Mouse (Mus musculus): Measurements from ENCODE around the gene Man2a2.
A peak's percentile ranks its signal among the peaks of the same experiment; 100 is the strongest.

Man2a2 gene

DNA sequence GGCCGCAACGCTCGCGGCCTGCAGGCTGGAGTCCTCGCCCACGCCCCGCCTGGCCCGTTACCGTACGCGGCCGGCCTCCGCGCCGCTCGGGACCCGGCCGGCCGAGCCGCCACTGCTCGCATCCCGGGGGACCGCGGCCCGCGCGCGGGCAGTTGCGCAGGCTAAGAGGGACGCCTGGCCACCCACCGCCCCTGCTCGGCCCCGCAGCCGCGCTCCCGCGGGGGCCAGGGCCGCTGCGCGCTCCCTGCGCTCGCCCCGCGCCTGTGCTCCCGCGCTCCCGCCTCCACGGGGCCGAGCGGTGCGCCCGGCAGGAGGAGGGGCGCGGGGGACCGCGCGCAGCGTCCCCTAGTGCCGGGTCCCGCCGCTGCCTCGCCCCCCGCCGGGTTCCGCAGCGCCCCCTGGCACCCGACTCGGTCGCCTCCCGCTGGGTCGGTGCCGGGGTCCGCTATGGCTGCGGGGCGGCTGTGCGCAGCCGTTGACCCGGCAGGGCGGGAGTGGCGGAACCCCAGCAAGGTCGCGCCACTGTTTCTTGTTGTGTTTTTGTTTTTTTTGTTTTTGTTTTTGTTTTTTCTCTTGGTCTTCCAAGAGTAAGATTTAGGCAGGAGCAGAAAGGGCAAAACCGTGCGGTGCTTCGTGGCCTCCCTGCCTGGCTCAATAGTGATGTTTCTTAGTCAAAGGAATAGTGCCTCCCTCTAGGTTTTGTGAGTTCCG lies at the start of gene Man2a2:
TSS of gene Man2a2 (minus strand) at position 335 of the 711 bp plus-strand sequence.
- DNase-seq: peak; percentile 64 to 74

DNA sequence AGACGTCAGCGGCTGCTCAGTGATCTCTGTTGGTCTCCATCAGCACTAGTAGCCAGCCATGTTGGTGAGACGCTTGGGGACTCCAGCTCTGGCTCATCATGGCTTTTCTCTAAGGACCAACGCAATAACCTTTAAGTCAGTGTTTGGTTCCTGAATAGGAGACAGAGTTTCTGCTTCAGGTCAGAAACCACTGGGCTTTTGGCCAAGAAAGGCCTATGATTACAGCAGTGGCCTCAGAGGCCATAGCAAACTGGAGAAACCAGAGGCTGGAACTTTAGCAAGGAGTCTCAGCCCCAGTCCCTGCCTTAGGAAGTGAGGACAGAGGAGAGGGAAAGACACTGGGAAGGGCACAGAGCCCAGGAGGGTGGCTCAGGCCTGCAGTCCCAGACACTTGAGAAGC lies 49.4 kb upstream of the Man2a2 start:
- no peak for DNase-seq

GRCm38 (mm10) chr7:80419278-80419677 lies 48.1 kb upstream of the Man2a2 start:
- no peak for DNase-seq

- no peak for DNase-seq
Observed at GRCm38 (mm10) chr7:80418036-80418435, 46.9 kb upstream of the Man2a2 start.

DNA sequence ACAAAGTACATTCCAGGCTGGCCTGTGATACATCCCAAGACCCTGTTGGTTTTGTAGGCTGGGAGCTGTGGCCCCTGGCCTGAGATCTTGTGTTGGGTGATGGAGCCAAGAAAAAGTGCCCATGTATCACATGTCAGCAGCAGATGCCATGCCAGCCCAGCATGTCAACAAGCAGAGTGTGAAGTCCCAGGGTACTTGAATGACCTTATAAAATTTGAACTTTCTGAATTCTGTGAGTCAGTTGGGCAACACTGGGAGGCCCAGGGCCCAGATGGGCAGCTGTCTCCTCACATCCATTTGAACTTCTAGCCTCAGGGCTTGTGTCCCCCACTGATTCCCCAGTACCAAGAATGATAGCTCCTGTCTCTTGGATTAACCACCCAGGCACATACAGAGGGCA lies 46.4 kb upstream of the Man2a2 start:
- no peak for DNase-seq

DNA sequence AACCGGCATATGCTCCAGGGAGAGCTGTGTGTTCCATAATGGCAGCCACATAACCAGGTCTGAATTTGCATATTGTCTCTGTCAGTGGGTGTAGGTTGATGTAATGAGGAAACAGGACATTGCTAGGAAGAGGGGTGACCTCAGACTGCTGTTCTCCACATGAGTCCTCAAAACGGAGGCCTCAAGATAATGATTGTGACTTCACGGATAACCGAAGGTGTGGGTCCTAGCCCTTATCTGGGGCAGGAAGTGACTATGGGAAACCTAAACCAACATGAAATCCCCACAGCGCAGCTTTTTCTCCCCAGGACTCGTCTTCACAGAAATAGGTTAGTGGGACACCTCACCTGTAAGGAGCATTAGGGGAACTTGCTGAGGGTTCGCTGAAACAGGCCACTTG lies 45.8 kb upstream of the Man2a2 start:
- no peak for DNase-seq

DNA sequence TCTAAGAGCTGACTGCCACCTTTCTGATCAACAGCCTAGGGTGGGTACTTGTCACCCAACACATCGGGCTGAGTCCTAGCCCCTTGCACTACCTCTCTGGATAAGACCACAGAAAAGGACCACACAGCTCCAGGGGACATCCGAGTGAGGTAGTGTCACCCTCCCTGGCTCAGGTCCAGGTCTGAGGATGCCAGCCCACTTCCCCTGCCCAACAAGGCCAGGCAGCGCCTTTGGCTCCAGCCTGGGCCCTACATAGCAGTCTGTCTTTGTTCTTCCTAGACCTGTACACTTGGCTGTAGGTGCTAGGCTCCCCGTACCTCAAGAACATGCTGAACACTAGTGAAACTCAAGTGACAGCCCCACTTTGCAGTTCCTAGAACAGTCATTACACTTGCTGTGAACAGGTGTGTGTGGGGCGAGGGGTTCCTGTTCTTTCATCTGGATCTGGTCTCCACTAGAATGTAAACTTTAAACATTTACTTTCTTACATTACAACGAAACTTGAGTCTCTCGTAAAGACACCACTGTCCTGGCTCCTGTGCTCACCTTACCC lies 43.2 kb upstream of the Man2a2 start:
- no peak for DNase-seq

DNA sequence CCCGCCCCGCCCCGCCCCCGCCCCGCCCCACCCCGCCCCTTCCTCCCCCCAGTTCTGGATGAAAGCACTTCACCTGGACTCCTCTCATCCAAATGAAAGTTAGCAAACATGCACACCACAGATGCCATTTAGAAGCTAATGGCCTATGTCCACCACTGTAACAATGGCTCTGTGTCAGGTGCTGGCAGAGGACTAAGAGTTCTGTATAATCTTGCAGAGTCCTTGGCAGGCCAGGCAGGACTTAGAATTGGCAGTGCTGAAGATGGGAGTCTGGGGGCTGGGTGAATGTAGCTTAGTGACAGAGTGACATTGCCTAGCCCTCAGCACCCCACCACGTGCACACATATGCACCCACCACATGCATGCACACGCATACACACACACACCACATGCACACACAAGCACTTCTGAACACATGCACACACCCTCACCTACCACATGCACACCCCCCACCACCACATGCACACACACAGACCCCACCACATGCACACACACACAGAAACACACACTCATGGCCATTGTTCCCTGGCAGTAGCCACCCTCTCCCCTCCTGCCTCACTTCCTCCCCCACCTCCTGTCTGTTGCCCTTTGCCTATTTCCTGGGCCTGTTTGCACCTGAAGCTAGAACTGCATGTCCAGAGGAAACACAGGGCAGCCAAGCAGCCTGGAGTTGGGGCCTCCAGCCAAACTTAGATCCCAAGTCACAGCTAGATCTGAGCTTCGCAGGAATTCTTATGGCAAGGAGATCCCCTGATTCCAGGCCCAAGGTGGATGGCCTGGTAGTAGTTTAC lies 42.5 kb upstream of the Man2a2 start:
- DNase-seq: no peak

DNA sequence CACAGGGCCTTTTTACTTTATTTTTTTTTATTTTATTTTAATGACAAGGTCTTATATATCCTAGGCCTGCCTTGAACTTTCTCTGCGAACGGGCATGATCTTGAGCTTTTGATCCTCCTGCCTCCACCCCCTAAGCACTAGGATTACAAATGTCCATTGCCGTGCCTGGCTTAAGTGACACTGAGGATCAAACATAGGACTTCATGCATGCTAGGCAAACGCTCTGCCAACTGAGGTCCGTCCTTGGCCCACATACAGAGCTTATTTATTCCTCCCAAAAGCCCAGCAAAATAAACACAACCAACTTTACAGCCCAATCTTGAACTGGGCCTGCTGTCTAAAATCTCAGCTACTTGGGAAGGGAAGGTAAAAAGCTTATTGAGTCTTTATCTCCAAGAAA lies 41.6 kb upstream of the Man2a2 start:
- DNase-seq: no peak

- DNase-seq: no peak
Observed at GRCm38 (mm10) chr7:80412279-80412678, 41.1 kb upstream of the Man2a2 start.

DNA sequence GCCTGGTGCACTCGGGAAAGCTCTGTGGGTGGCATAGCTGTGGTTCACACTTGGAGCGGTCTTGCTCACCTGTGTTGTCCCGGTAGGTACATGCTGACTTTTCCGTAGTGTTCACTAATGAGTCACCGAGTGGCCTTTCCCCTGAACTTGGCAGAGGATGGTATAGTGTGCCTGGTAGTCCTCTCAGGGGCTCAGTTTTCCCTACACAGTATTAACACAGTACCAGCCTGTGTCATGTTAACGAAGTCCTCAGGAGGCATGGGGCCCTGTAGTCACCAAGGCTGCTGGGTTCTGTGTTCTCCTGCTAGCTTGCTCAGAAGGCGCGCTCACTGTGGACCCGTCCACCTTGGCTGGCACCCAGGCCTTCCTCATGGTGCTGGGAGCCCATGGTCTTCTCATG lies 39.2 kb upstream of the Man2a2 start:
- DNase-seq: no peak

- no peak for DNase-seq
Observed at GRCm38 (mm10) chr7:80407712-80408111, 36.5 kb upstream of the Man2a2 start.

DNA sequence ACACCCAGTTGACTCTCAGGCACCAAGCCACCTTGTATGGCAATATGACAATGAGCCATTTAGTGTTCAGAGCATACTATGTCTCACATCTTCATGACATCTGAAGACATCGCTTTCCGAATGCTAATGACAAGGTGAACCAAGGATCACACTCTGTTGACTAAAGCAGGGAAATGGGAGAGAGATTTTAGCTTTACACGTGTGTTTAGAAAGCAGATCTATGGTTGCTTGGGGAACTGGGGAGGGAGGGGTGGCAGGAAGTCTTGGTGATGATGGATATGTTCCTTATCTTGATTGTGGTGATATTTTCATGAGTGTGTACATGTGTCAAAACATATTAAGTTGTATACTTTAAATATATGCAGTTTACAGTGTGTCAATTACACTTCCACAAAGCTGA lies 35.0 kb upstream of the Man2a2 start:
- no peak for DNase-seq

GRCm38 (mm10) chr7:80405188-80405695 lies 34.1 kb upstream of the Man2a2 start, which contains the start of gene Furin:
TSS of gene Furin (minus strand) at chr7:80405436.
- DNase-seq: no peak

- DNase-seq: no peak
Observed at GRCm38 (mm10) chr7:80404101-80404894, 33.1 kb upstream of the Man2a2 start.

DNA sequence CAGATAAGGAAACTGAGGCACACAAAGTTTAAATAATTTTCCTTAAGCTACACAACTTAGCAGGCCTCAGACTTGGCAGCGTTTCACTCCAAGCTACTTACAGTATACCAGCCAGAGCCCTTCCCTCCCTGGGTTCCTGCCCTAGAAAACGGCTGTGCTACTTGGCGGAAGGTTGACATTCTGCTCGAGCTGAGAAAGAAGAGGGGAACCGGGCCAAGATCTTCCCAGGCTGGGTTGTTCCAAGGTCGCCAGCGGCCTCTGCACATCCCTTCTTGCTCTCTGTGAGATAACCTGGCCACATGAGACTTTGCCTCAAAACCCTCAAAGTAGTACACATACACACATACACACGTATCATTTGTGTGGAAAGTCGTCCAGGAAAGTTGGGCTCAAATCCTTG lies 32.4 kb upstream of the Man2a2 start:
- DNase-seq: peak; percentile 70 to 71

DNA sequence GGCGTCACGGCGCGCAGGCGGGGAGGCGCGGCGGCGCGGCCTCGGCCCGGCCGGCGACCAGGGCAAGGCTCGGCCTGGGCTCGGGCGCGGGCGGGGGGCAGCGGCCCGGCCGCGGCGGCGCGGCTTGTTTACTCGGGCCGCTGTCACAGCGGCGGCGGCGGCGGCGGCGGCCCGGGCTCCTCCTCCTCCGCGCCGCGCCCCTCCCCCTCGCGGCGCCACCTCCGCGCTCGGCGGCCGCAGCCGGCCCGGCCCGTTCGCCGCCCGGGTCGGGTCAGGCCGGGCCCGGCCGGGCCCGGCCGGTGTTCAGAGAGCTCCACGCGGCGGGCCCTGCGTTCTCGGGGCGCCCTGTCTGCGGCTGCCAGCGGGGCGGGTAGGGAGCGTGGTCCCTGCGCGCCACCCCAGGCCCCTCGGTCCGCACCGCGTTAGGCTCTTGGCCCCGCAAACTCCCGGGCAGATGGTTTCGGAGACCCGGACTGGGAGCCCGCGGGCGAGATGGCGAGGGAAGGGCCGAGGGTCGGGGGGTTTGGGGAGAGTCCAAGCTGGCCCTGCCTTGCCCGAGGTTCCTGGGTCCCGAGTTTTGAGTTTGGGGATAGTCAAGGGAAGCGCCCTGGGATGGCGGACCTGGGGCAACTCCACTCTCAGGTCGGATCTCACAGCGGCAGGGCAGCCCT lies 31.6 kb upstream of the Man2a2 start:
- peak; percentile 62 to 82 for DNase-seq

DNA sequence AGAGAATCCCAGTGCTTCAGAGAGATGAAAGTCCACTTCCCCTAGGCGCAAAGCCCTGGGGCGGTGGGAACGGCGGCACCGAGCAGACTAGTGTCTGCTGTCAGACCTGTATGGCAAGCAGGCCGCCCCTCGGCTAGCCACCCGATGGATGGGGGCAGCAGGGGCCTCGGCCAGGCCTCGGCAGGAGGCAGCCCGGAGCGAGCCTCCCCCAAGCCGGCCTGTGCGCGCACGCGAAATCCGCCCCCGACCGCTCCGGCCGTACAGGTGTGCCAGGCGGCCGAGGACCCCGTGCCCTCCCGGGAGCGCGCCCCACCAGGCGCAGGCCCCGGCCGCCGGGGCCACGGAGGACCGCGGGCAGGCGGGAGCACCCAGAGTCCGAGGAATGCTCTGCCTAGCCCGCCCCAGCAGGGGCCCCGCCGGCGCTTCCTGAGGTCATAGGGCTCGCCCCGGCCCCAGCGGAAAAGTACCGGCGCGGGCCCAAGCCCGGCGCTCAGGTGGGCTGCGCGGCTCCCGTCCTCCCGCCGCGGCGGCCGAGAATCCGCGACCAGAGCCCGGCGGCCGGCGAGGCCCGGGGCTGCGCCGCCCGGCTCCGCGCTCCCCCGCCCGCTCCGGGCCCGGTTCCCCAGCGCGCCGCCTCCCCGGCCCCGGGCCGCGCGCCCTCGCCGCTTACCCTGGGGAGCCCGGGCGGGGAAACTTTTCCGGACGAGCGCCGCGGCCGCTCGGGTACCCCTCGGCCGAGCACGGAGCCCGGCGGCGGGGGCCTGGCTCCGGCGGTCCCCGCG lies 30.9 kb upstream of the Man2a2 start:
- peak; percentile 44 to 58 for DNase-seq

GRCm38 (mm10) chr7:80401041-80401859 lies 30.1 kb upstream of the Man2a2 start:
- no peak for DNase-seq

GRCm38 (mm10) chr7:80400571-80400970 lies 29.4 kb upstream of the Man2a2 start:
- DNase-seq: no peak

DNA sequence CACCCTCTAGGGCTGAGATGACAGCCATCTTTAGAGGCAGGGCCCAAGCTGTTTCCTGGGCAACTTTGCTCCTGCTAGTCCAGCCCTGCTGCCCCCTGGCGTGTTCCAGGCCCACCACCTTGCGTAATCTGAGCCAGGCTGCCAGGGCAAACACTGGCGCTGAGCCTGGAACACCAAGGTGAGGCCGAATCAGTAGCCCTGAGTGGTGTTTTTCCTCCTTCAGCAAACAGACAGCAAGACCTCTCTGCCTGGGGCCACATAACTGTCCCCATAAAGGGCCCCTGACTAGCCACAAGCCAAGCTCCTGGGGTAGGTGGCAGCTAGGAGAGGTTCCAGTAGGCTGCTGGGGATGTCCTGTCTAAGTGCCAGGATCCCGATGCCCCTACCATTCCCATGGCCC lies 28.9 kb upstream of the Man2a2 start:
- peak; percentile 80 to 82 for DNase-seq
